Mouse (Mus musculus) c-Kit-positive CD71-negative TER-119-negative erythroid progenitor cells, embryonic 14.5 days (primary cell): ENCODE results near the gene Zic3.

Experiments used
- DNase-seq: peaks from one replicate; pipeline ENCODE4 v3.0.0-alpha.2; 2013; ENCODE audit warnings: low read depth

Gene Zic3

DNA sequence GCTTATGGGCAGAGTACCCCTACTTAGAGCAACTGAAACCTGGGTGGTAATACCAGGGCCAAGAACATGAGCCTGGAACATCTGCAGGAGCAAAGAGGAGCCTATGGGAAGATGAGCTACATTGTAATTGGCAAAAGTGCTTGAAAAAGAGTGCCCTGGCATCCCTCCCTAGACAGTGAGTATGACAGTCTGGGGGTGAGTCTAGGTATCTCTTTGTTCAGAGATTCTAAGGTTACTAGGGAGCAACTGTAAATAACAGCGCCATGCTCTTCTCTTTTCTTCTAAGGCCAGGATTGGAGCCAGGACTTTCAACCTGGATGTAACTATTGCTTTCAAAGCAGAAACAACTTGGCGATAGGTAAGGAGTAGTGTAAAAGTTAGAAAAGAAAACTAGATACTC, at the start of gene Zic3:
Gene Zic3, plus strand, starts transcription at position 301 of the 400 bp plus-strand sequence.
- DNase-seq, result no peak

GRCm38 (mm10) chrX:57982351-57982750, 40.1 kb upstream of the Zic3 start:
- no peak for DNase-seq

- no peak for DNase-seq
Measured at GRCm38 (mm10) chrX:57987455-57988109, 34.9 kb upstream of the Zic3 start.

GRCm38 (mm10) chrX:58013391-58013790, 9.1 kb upstream of the Zic3 start:
- no peak for DNase-seq

- no peak for DNase-seq
Measured at GRCm38 (mm10) chrX:58014093-58014492, 8.4 kb upstream of the Zic3 start.

GRCm38 (mm10) chrX:58014761-58015160, 7.7 kb upstream of the Zic3 start:
- DNase-seq, result no peak

DNA sequence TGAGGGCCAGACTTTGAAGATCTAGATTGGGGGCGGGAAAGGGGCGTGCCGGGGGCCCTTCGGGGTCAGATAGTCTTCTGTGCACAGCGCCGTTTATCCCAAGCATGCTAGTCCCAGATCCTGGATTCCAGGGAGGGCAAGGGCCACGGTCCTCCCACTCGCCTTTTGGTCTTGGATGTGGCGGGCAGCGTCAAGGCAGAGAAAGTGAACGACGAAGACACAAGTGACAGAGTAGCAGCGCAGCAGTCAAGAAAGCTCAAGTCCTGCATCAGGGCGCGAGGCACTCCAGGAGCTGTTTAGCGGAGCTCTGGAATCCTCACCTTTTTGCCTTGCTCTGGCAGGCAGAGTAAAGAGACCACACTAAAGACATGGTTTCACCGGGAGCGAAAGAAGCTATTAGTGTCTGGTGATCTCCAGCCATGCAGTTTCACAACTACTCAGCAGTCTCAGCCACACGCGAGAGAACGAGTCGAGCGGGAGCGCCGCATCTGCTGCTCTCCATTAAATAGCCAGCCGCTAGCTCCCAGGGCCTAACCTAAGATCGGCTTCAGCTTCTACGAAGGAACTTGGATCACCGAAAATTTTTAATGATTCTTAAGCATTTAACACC, 7.1 kb upstream of the Zic3 start:
- no peak for DNase-seq

DNA sequence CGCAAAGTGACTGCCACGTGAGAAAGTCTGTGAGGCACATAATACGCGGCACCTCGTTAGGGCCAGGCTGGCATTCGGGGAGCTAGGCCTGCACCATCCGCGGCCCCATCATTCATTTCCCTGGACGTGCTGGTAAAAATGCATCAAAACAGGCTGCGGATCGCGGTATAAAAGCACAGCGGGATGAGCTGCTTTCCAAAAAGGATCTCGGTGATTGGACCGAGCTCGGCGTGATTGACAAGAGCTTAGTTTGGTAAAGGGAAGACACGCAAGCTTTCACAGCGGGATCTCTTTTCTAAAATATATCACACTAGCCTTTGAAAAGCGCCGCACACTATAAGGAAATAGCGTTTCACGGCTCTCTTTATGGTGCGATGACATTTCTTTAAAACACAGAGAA, 3.8 kb upstream of the Zic3 start:
- DNase-seq, result no peak

- DNase-seq, result no peak
Measured at GRCm38 (mm10) chrX:58019257-58019953, 3.1 kb upstream of the Zic3 start.

- no peak for DNase-seq
Measured at GRCm38 (mm10) chrX:58027631-58028030, 5.1 kb downstream of the Zic3 start.

DNA sequence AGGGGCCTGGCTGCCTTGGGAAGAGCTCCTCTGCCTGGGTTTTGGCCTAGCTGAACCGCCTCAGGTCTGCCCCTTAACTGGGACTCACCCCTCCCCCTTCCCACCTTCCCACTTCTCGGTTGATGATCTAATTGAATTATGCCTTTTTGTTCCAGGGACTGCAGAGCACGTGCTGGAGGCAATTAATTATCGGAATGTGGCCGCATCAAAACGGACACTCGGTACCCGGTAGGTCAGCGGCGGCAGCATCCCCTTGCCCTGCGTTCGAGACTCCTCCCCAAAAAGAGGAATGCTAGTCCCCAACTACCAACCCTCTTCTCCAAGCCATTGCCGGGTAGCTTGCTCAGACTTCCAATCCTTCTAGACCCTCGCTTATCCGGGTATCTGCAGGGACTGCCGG, 5.6 kb downstream of the Zic3 start:
- no peak for DNase-seq

GRCm38 (mm10) chrX:58028858-58029257, 6.4 kb downstream of the Zic3 start:
- no peak for DNase-seq

DNA sequence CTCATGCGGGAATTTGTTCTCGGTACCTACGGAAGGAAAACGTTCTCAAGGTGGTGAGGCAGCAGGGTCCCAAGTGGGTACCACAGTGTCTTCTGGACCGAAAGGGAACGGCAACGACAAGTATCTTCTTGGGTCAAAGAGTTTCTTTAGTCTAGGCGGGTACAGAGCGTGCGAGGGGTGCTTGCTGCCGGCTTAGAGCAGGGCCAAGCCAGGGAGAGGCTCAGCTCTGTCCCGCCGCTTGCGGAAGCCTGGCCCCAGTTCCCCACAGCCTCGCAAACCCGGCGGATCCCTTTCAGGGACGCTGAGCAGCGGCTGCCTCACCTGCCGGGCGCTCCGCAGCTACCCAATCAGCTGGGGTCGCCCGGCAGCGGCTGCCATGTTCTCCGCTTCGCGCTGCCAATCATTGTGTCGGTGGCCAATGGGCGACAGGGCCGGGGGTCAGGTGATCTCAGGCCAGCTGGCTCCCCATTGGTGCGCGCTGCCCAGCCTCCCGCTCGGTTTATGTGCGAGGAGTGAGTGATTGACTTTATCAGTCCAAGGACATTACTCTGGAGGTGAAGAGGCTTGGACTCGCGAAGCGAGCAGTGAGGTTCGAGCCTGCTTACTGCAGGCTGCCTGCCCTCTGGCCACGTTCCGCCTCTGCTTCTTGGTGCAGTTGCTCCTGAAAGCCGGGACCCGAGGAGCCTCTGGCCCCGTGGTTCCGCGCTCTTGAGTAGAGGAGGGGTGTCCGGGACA, 7.8 kb downstream of the Zic3 start:
- DNase-seq, result no peak

DNA sequence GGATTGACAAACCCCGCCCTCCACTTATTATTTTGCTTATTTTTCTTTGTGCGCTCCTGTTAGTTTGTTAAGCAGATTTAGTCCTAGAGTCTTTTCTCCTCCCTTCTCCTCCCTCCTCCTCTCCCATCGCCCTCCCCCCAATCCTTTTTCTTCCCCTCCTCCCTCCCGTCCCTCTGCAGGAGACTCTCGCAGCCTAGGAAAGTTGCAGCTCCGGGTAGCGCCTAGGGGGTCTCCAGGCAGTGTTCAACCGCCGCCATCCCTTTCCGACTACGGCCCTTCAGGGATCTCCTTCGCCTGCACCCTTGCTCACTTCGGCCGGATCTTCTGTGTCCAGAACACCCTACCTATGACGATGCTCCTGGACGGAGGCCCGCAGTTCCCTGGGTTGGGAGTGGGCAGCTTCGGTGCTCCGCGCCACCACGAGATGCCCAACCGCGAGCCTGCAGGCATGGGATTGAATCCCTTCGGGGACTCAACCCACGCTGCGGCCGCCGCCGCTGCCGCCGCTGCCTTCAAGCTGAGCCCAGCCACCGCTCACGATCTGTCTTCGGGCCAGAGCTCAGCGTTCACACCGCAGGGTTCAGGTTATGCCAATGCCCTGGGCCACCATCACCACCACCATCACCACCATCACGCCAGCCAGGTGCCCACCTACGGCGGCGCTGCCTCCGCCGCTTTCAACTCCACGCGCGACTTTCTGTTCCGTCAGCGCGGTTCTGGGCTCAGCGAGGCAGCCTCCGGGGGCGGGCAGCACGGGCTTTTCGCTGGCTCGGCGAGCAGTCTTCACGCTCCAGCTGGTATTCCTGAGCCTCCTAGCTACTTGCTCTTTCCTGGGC, 8.6 kb downstream of the Zic3 start:
- no peak for DNase-seq

GRCm38 (mm10) chrX:58031671-58032605, 9.4 kb downstream of the Zic3 start:
- DNase-seq, result no peak

DNA sequence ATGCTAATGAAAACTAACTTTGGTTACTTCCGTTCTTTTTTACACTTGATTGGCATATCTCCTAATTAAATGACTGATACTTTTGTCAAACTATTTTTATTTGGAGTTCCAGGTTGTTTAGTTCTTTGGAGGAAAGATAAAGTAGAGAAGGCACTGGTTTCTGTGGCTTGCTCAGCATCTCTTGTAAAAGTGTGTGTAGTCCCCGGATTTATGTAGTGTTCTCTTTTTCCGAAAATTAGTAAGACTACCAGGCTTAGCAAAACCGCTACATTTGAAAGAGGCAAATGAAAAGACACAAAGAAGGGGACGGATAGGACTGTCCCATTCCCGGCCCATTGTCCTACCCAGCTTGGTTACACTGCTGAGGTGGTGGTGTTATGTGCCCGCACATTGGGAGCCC, 10.1 kb downstream of the Zic3 start:
- DNase-seq, result no peak

DNA sequence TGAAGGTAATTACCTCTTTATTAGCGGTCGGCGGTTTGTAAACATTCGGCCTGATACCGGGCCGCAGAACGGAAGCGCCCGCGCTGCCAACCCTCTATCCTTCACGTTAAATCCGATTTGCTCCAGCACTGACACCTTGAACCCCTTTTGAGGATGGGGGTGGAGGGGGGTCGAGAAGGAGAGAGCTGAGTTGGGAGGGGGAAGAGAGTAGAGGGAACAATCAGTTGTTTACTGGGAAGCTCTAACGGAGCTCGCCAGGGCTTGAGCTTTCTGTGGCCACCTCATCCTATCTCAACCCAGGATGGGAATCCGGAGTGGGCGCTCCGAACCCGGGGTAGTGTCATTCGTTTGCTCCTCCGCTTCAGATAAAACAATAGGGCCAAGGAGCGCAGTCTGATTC, 11.0 kb downstream of the Zic3 start:
- no peak for DNase-seq

- DNase-seq, result no peak
Measured at GRCm38 (mm10) chrX:58038061-58039007, 15.8 kb downstream of the Zic3 start.

- no peak for DNase-seq
Measured at GRCm38 (mm10) chrX:58039703-58040102, 17.2 kb downstream of the Zic3 start.

- DNase-seq, result no peak
Measured at GRCm38 (mm10) chrX:58041865-58042264, 19.4 kb downstream of the Zic3 start.
